1 mouse cellular context compared by ENCODE assay signal in the genomic region with DNA sequence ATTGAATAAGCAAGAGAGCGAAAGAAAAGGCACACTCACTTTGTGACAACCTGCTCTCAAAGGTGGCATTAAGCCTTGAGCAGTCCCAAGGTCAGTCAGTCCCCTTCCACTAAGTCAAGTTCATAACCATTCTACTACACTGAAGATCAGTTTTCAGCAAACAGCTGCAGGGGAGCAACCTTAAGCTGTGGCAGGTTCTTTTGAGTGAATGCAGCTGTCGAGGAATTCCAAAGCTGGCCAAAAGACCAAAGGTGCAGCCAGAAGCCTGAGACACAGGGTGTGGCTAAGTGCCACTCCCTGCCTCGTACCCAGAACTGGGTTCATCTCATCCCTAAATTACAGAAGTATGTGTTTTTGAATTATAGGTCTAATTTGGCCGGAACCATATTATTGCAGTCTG.
A peak's percentile ranks its signal among the peaks of the same experiment; 100 is the strongest.
TF ChIP-seq lines count a peak whose summit lies in the region.

No protein-coding gene starts in this region.

TF ChIP-seq in MEL, 35 proteins besides CTCF, POLR2A, EP300 and RAD21:
- TF ChIP-seq POLR2AphosphoS2 (IDR thresholded peaks at IDR 0.05; ENCODE audit: low read length), result 0 out of 2 replicates have a peak, but pooled peaks have one; percentile 33
- no peak for TF ChIP-seq UBTF (IDR thresholded peaks at IDR 0.05; ENCODE audit: borderline replicate concordance, insufficient read depth, low read depth, low read length)
